Mouse (Mus musculus): ENCODE measurements around the gene Svs3b. TPM values are rescaled to one million over a fixed set of nuclear protein-coding genes. Genes with fewer than 3 reads are reported as not detected.
"Not testable (repeated sequence)": the region's sequence is repeated elsewhere in the genome, so short reads cannot be mapped to it uniquely, and the experiment has no call there.

Svs3b gene
- polyA plus RNA-seq (2016; fragmentation: Nextera tagmentation; extraction: Ambion mirVana) = not detected in 2 replicates

- not testable (repeated sequence) for H3K4me1 ChIP-seq (replicated peaks); H3K36me3 ChIP-seq; H3K4me3 ChIP-seq
Observed at GRCm38 (mm10) chr2:164256540-164256939, at the start of gene Svs3b. TSS of gene Svs3b (minus strand) at chr2:164256640.

DNA sequence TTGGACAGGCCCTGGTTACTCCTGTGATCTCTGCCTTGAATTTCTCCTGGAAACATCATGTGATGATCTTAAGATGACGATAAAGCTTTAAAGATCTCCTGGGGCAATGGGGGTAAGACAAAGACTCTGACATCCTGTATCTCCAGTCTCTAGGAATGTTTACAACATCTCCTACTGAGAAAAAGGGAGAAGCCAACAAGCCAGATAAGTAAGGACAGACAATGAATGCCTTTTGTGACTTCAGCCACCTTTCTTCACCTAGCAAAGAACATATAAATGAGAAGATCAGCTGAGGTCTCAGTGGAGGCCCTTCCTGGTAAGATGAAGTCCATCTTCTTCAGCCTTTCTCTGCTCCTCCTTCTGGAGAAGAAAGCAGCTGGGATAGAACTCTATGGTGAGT is 32.5 kb upstream of the Svs3b start, which contains the start of gene Svs3a:
Svs3a (plus strand) TSS at position 301 of the 400 bp plus-strand sequence.
- not testable (repeated sequence) for H3K4me1 ChIP-seq (replicated peaks); DNase-seq (ENCODE audit: low spot score); H3K27ac ChIP-seq; H3K9me3 ChIP-seq; H3K27me3 ChIP-seq (ENCODE audit: insufficient read depth, poor library complexity, severe bottlenecking); H3K36me3 ChIP-seq; H3K4me3 ChIP-seq
- 74% methylated on average over 1 of the region's 1 CpGs for WGBS

More at GRCm38 (mm10) chr2:164256540-164256939, at the start of gene Svs3b:
- H3K9me3 ChIP-seq; DNase-seq (ENCODE audit: low spot score); H3K27me3 ChIP-seq (ENCODE audit: insufficient read depth, poor library complexity, severe bottlenecking); H3K27ac ChIP-seq: not testable (repeated sequence)
- WGBS = 89% methylated on average over 1 of the region's 1 CpGs

DNA sequence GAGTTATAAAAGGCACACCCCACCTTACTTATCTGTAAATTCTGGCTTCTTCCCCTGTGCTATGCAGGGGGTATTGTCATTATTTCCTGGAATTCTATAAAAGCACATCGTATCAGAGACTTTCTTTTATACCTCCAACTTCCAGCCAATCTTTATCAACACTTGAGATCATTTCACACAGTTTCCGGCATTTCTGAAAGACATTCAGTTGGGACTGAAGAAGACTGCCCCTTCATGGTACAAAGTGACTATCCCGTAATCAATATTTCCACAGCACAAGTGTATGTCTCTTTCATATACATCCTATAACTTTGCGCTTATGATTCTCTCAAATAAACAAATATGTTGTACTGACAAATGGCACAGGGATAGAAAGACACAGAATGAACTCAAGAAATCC is 21.9 kb upstream of the Svs3b start, which contains the start of gene Svs4:
Svs4 (minus strand) TSS at position 101 of the 400 bp plus-strand sequence.
- H3K36me3 ChIP-seq = no peaks in the 10 kb centered on the region
- 93% methylated on average over 4 of the region's 4 CpGs for WGBS
- no peak within 1 kb of the TSS for H3K4me3 ChIP-seq
- no peak for DNase-seq (ENCODE audit: low spot score)
- no peaks in the 10 kb centered on the region for H3K27me3 ChIP-seq (ENCODE audit: insufficient read depth, poor library complexity, severe bottlenecking)
- no peaks in the 10 kb centered on the region for H3K9me3 ChIP-seq
- H3K27ac ChIP-seq = no peak within 1 kb of the TSS
- no peaks in the 10 kb centered on the region for H3K4me1 ChIP-seq (replicated peaks)

GRCm38 (mm10) chr2:164238366-164238765 is 18.1 kb downstream of the Svs3b start, which contains the start of gene Svs2:
TSS of gene Svs2 (minus strand) at chr2:164238466.
- no peak within 1 kb of the TSS for H3K4me3 ChIP-seq
- no peak within 1 kb of the TSS for H3K27ac ChIP-seq
- H3K36me3 ChIP-seq = no peaks in the 10 kb centered on the region
- 92% methylated on average over 3 of the region's 3 CpGs for WGBS
- H3K9me3 ChIP-seq = no peaks in the 10 kb centered on the region
- DNase-seq (ENCODE audit: low spot score) = no peak
- H3K27me3 ChIP-seq (ENCODE audit: insufficient read depth, poor library complexity, severe bottlenecking) = no peaks in the 10 kb centered on the region
- H3K4me1 ChIP-seq (replicated peaks) = no peaks in the 10 kb centered on the region

DNA sequence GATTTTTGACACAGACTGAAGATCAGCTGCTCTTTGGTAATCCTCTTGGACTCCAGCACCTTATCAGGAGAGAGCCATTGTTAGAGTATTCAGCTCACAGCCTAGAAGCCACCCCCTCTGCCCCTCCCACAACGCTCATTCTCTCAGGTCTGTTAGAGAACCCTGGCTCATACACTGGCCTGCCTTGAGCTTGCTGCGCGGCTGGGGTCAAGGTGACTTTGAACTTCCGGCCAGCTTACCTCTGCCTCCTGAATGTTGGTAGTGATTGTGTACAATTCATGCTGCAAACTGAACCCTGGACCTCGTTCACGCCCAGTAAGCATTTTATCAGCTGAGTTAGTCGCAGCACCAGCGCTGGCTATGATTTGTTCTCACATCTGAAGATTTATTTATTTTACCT is 23.8 kb downstream of the Svs3b start:
- H3K27me3 ChIP-seq (ENCODE audit: insufficient read depth, poor library complexity, severe bottlenecking) = no peaks in the 10 kb centered on the region
- 93% methylated on average over 8 of the region's 8 CpGs for WGBS
- no peaks in the 10 kb centered on the region for H3K9me3 ChIP-seq
- no peak overlapping the region for H3K27ac ChIP-seq
- H3K4me1 ChIP-seq (replicated peaks) = no peaks in the 10 kb centered on the region
- DNase-seq (ENCODE audit: low spot score) = no peak
- no peaks in the 10 kb centered on the region for H3K36me3 ChIP-seq
- no peak overlapping the region for H3K4me3 ChIP-seq

GRCm38 (mm10) chr2:164228361-164229070 is 27.9 kb downstream of the Svs3b start:
- no peaks in the 10 kb centered on the region for H3K4me1 ChIP-seq (replicated peaks)
- DNase-seq (ENCODE audit: low spot score) = no peak
- no peaks in the 10 kb centered on the region for H3K9me3 ChIP-seq
- no peaks in the 10 kb centered on the region for H3K27me3 ChIP-seq (ENCODE audit: insufficient read depth, poor library complexity, severe bottlenecking)
- H3K27ac ChIP-seq = no peak overlapping the region
- H3K36me3 ChIP-seq = no peaks in the 10 kb centered on the region
- no peak overlapping the region for H3K4me3 ChIP-seq
- WGBS = 87% methylated on average over 8 of the region's 8 CpGs

- H3K9me3 ChIP-seq = no peaks in the 10 kb centered on the region
- DNase-seq (ENCODE audit: low spot score) = no peak
- no peaks in the 10 kb centered on the region for H3K4me1 ChIP-seq (replicated peaks)
- H3K27ac ChIP-seq = no peak within 1 kb of the TSS
- no peaks in the 10 kb centered on the region for H3K36me3 ChIP-seq
- no peak within 1 kb of the TSS for H3K4me3 ChIP-seq
- 83% methylated on average over 11 of the region's 11 CpGs for WGBS
- no peaks in the 10 kb centered on the region for H3K27me3 ChIP-seq (ENCODE audit: insufficient read depth, poor library complexity, severe bottlenecking)
Observed at GRCm38 (mm10) chr2:164221522-164221921, 34.9 kb downstream of the Svs3b start, which contains the start of gene Wfdc15b. TSS of gene Wfdc15b (minus strand) at chr2:164221660.

DNA sequence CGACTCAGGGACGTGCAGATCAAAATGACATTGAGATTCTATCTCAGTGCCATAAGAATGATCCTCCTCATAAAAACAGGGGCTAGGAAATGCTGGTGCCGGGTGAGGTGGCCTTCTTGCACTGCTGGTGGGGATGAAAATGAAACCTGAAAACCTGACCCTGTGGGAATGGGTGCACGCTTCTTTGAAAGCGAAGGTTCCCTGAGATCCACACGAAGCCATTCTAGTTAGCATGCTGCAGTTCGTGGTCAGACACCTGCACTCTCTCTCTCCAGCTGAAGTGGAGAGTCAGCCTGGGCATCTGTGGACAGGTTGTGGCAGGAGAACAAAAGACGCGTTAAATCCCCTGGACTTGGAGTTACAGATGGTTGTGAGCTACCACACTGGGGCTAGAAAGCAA is 37.1 kb downstream of the Svs3b start:
- no peak for DNase-seq (ENCODE audit: low spot score)
- Histone ChIP-seq H3K36me3 (no peaks in the 10 kb centered on the region), H3K27ac (no peak overlapping the region), H3K4me3 (no peak overlapping the region), H3K4me1 (replicated peaks) (no peaks in the 10 kb centered on the region), H3K9me3 (no peaks in the 10 kb centered on the region), H3K27me3 (ENCODE audit: insufficient read depth, poor library complexity, severe bottlenecking) (no peaks in the 10 kb centered on the region)
- 89% methylated on average over 9 of the region's 9 CpGs for WGBS

GRCm38 (mm10) chr2:164212711-164213110 is 43.7 kb downstream of the Svs3b start:
- no peaks in the 10 kb centered on the region for H3K4me1 ChIP-seq (replicated peaks)
- WGBS = 84% methylated on average over 5 of the region's 5 CpGs
- H3K4me3 ChIP-seq = no peak overlapping the region

DNA sequence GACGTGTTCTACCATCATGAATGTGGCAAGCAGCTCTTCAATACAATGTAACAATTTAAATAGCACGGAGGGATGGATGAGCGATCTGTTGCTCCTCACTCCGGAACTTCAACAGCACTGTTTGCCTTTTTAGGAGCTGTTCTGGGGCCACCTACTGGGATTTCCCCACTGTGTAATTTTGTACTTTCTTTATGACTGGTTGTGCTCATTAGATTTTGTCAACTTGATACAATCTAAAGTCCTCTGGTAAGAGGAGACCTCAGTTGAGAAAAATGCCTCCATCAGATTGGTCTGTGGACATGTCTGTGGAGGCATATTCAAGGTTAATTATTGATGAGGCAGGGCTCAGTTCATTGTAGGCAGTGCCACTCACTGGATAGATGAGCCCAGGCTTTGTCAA is 45.5 kb downstream of the Svs3b start:
- DNase-seq (ENCODE audit: low spot score) = no peak
- Histone ChIP-seq H3K4me3 (no peak overlapping the region), H3K9me3 (no peaks in the 10 kb centered on the region), H3K27me3 (ENCODE audit: insufficient read depth, poor library complexity, severe bottlenecking) (no peaks in the 10 kb centered on the region), H3K4me1 (replicated peaks) (no peaks in the 10 kb centered on the region), H3K27ac (no peak overlapping the region), H3K36me3 (no peaks in the 10 kb centered on the region)
- 87% methylated on average over 4 of the region's 4 CpGs for WGBS

More at GRCm38 (mm10) chr2:164212711-164213110, 43.7 kb downstream of the Svs3b start:
- Histone ChIP-seq H3K27me3 (ENCODE audit: insufficient read depth, poor library complexity, severe bottlenecking) (no peaks in the 10 kb centered on the region), H3K9me3 (no peaks in the 10 kb centered on the region), H3K36me3 (no peaks in the 10 kb centered on the region), H3K27ac (no peak overlapping the region)
- no peak for DNase-seq (ENCODE audit: low spot score)

GRCm38 (mm10) chr2:164206676-164207075 is 49.8 kb downstream of the Svs3b start:
- DNase-seq (ENCODE audit: low spot score) = no peak
- no peak overlapping the region for H3K27ac ChIP-seq
- no peaks in the 10 kb centered on the region for H3K27me3 ChIP-seq (ENCODE audit: insufficient read depth, poor library complexity, severe bottlenecking)
- no peaks in the 10 kb centered on the region for H3K9me3 ChIP-seq
- H3K4me3 ChIP-seq = no peak overlapping the region
- WGBS = 84% methylated on average over 4 of the region's 4 CpGs
- no peaks in the 10 kb centered on the region for H3K36me3 ChIP-seq
- H3K4me1 ChIP-seq (replicated peaks) = no peaks in the 10 kb centered on the region

DNA sequence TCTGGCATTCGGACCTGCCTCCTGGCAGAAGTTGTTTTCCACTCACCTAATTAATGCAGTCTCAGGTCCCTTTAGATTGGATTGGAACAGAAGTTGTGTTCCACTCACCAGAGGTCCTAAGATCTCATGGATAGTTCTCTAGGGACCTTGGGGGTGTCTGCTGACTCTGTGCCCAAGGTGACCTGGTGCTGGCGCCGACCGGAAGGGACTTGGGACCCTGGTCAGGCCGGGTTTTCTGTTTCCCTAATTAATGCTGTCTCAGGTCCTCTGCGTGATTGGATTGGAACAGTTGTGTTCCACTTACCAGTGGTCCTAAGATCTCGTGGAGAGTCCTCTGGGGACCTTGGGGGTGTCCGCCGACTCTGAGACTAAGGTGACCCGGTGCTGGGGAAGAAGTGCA is 50.4 kb downstream of the Svs3b start:
- H3K9me3 ChIP-seq; DNase-seq (ENCODE audit: low spot score): not testable (repeated sequence)
- WGBS = 90% methylated on average over 10 of the region's 10 CpGs

More for the DNA sequence above, 50.4 kb downstream of the Svs3b start:
- H3K36me3 ChIP-seq; H3K27me3 ChIP-seq (ENCODE audit: insufficient read depth, poor library complexity, severe bottlenecking); H3K27ac ChIP-seq; H3K4me3 ChIP-seq; H3K4me1 ChIP-seq (replicated peaks): not testable (repeated sequence)
